Mouse (Mus musculus) spleen, adult 12 weeks (tissue): ENCODE measurements around the gene Btrc.
"Not testable (repeated sequence)": the region's sequence is repeated elsewhere in the genome, so short reads cannot be mapped to it uniquely, and the experiment has no call there.

Experiments used
- DNase-seq: peaks from one replicate; pipeline ENCODE4 v3.0.0; 2022; ENCODE audit warnings: low spot score

Btrc gene

DNA sequence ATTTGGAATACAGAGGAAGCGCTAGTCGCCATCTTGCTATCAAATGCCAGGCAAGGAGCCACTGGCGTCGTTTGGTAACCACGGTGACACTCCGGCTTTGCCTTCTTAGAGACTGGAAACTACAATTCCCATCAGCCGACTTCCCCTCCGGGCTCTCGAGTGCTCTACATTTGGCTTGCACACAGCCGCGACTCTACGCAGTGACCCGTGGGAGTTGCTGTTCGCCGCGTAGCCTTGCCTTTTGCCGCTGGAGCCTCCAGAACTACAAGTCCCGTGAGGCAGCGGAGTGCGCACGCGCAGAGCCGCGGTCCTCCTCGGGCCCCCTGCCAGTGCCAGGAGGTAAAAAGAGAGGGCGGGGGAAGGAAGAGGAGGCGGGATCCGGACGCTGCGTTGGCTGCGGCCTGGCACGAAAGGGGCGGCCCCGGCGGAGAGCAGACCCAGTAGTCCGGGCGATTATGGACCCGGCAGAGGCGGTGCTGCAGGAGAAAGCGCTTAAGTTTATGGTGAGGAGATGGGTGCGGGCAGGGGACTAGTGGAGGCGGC is at the start of gene Btrc:
TSS of gene Btrc (plus strand) at position 351 of the 543 bp plus-strand sequence.
- DNase-seq = peak; percentile 99

DNA sequence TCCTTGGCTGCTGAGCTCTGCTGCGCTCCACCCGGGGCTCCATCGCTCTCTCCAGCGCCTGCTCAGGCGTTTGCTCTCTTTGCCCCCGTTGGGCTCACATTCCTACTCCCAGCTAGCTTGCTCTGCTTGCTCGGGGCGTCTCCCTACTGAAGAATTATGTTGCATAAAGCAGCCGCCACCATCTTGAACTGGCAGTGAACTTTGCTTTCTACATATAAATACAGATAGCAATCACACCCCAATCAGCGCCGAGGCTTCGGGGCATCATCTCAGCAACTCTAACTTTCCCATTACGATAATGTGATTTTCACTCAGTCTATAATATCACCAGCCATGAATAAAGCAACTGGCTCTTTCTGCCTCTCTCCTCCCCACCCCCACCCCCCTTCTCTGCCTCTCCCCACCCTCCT is 46.1 kb upstream of the Btrc start:
- DNase-seq = no peak

DNA sequence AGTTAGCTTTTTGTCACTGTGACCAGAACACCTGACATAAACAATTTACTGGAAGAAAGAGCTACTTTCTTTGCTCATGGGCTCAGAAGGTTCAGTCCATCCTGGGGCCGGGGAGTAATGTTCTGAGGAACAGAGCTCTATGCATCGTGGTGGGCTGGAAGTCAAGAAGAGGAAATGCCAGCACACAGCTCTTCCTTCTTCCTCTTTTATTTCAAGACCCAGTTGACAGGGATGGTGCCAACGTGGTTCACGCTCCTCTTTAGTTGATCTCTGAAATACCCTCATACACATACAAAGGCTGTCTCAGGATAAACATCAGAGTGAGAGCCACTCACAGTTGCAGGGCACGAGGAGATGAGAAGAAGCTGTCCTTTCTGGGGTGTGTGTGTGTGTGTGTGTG is 42.5 kb upstream of the Btrc start:
- DNase-seq = no peak

DNA sequence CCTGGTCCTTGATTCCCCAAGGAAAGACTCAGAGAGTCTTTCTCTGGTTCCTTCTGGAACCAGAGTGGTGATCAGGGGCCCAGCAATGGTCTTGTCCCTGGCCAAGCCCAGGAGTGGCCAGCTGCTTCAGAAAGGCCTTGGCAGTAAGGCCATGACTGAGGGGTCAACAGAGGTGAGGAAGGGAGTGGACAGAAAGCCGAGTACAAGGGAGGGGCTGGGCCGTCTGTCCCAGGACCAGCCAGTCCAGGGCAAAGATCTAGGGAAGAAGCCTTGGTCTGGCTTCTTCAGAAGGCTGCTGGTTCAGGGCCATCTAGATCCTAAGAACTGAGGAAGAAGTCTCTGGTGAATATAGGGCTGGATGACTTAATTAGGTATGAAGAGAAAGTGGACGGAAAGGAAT is 34.5 kb upstream of the Btrc start:
- DNase-seq = no peak

DNA sequence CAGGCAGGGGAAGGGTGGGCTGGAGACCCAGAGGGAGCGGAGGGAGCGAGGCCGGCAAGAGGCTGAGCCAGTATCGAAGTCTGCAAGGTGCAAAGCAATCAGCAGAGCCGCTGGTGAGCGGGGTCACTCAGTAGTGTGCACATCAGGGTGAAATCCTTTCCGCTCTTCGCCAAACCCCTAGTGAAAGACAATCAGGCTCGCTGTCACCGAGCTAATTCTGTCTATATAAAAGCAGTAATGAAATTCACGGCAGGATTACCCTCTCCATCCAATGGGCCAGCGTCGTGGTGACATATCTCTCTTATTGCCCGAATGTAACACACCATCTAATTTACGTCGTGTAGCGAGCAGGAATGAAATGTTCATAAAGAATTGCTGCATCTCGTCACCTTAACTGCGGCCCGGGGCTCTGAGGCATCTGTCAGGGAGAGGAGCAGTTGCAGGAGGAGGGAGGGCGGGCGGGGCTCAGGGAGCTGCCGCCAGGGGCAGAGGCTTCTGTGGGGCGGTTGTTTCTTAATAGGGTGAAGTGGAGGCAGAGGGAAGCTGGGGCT is 33.7 kb upstream of the Btrc start:
- DNase-seq = no peak

DNA sequence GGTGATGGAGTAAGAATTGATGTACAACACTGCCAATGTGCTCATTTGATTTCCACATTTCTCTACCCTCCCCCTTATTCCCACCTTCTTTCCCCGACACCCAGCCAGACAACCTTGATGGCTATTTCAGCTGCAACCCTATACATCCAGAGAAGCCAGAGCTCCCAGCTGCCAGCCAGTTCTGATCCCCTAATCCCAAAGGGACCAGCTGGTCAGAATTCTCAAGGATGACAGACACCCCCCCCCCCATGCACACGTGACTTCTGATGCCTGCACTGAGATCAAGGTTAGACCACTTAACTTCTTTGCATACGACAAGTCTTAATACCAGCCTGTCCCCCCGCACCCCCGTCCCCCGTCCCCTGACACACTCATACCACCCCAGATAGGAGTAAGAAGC is 26.8 kb upstream of the Btrc start:
- no peak for DNase-seq

DNA sequence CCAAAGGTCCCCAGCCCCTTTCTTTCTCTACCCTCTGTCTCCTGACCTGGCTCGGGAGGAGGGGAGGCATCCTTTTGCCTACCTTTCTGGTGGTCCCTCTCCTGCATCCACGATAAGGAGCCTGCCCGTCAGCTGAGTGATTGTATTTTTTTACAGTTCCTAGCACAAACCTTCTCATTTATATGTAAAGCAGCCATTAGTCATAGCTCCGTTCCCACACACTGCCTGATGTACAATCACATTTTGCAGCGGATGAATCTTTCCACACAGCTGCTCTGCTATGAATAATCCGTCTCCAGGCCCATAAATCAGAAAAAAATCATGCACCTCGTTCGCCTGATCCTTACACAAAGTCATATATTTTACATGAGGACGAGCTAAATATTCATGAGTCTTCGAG is 25.4 kb upstream of the Btrc start:
- DNase-seq = no peak

DNA sequence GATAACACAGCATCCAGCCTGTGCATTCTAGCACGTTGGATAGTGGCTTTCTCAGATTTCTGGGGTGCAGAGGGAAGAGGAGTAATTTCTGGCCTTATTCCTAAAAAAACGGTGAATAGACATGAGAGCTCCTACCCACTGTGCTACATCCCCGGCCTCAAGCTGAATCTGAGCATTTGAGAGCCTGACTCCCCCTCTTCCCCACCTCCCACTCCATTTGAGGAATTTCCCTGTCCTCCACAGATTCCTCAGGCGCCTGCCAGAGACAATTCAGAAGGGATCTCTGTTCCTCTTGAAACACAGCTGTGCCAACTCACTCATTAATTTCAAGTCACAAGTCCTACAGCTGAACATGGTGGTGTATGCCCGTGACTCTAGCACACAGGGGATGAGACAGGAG is 19.6 kb upstream of the Btrc start:
- DNase-seq = no peak

DNA sequence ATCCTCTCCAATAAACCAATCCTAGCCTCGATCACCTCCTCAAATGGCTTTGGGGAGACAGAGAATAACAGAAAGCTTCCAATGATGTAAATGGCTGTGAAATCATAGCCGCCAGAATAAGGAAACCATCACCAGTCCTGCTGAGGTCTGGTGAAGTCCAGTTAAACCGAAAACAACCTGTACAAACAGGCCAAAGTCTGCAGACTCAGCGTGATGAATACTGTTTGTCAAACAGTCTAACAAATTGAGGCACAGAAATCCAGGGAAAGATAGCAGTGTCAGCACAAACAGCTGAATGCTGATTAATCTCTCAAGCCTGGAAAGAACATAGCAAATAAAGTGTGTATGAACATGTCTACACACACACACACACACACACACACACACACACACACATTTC is 15.3 kb upstream of the Btrc start:
- no peak for DNase-seq

DNA sequence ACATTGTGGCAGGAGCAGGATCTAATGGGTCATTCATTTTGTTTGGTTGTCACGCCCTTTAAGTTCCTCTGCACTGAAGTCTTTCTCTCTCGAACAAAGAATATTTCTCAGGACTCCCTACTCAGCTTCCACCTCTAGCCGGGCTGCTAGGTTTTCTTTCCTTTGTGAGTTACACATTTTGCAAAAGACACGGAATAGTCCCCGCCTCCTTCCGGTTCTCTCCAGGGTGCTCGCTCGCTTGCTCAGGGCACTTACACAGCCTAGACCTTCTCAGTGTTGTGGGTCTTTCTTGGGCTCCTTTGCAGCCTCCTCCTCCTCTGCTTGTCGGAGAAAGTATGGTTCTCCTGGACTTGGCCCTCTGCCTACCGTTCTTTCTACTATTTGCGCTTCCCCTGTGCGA is 13.1 kb upstream of the Btrc start:
- no peak for DNase-seq

DNA sequence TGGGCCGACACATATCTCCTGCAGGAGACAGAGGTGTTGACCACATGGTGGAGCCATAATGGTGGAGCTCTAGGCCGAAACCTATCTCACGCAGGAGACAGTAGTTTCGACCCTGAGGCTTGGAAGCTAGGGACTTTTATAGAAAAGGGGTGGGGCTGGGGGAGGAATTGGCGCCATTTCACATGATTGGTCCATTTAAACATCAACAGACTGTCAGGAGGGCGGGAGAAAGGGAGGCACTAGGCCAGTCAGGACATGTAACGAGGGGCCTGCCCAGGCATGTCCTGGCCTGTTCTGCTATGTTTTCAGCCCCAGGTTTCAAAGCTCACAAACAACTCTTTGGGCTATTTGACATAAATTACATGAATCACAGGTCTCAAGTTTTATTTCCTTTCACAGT is 10.8 kb upstream of the Btrc start:
- not testable (repeated sequence) for DNase-seq

DNA sequence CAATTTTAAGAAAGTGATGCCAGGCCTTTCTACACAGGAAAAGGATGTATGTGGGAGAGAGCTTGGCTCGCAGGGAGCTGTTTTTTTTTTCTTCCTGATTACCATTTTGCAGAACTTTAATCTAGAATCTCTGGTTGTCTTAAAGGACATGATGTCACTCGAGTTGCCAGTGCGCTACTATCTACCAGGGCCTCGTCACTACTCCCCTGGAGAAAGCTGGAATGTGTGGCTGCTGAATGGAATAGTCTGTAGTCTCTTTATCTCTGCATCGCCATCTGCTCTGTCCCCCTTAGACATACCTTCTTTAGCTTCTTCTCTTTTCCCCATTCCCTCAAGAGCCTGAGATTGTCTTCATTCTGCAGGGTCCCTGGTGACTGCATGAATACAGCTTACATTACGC is 7.9 kb upstream of the Btrc start:
- no peak for DNase-seq

DNA sequence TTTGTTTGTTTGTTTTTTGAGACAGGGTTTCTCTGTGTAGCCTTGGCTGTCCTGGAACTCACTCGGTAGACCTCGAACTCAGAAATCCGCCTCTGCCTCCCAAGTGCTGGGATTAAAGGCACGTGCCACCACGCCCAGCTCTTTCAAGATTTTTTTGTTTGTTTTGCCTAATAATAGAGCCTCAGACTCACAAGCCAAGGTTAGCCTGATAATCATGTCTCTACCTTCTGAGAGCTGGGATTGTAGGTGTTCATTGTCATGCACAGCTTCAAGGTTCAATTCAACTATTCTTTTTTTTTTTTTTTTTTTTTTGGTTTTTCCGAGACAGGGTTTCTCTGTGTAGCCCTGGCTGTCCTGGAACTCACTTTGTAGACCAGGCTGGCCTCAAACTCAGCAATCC is 6.7 kb upstream of the Btrc start:
- not testable (repeated sequence) for DNase-seq

DNA sequence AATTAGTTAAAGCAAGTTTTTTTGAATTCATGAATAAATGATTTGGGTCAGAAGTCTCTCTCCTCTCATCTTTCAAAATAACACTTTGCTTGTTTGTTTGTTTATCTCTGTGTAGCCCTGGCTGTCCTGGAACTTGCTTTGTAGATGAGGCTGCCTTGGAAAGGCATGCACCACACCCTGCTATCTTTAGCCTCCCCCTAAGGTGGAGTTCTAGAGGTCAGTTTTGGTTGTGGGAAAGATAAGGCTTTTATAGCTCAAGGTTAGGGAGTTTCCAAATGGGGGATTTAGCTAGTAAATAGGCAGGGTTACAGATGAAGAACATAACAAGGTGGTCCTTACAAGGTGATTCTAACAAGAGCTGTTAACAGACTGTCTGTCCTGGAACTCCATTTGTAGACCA is 3.0 kb upstream of the Btrc start:
- DNase-seq = no peak

DNA sequence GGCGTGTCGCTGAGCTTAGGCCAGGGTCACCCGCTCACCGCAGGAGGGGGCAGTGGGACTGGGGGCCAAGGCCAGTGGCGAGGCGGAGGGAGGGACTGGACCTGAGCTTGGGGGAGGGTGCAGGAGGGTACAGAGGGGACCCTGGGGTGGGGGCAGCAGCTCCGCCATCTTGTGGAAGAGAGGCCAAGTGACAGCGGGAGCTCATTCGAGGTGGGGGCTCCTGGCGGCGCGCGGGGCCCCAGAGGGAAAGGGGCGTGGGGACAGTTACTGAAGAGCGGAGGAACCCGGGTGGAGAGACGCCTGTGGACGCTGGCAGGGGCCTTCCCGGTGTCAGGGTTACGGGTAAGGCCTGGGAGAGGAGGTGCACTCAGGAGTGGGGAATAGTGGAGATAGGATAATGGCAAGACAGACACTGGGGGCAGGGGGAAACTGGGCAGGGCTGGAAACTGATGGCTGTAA is 428 bp downstream of the Btrc start:
- DNase-seq = peak; percentile 1

DNA sequence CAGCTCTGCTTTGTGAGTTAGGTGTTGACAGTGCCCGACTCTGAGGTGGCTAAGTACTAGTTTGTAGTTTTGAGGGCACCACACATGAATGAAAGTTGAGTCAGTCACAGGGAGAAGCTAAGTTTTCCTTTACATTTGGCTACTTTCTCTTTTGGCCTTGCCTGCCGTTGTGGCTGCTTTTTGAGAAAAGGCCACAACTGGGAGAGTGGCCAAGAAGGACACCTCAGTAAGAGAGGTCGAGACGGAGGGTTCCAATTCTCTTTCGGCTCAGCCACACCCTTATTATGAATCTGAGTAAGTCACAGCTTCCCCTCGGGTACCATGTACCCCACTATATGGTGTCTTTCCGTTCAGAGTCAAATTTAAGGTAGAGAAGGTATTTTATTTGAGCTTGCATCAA is 3.1 kb downstream of the Btrc start:
- DNase-seq = no peak

DNA sequence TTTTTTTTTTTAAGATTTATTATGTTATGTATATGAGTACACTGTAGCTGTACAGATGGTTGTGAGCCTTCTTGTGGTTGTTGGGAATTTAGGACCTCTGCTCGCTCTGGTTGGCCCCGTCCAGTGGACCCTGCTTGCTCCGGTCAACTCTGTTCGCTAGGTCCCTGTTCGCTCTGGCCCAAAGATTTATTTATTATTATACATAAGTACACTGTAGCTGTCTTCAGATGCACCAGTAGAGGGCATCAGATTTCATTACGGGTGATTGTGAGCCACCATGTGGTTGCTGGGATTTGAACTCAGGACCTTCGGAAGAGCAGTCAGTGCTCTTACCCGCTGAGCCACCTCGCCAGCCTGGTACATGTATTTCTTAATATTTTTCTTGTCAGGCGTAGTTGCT is 21.3 kb downstream of the Btrc start:
- DNase-seq = not testable (repeated sequence)

DNA sequence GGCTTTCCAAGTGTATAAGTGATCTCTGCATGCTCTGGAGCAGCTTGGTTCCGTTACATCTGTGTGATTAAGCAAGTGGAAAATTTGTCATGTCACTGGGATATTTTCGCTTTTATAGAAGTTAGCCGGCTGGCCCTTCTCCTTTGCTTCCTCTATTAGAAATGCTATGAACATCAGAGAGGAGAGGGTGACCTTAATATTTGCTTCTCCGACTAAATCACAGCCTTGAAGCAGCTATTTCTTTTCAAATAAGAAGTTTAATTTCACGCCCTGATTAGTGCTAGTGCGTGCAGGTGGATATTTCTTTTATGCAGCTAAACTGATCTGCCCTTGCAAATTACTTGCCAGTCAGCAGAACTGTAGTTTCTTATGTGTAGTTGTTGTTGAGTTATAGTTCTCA is 25.0 kb downstream of the Btrc start:
- DNase-seq = no peak

DNA sequence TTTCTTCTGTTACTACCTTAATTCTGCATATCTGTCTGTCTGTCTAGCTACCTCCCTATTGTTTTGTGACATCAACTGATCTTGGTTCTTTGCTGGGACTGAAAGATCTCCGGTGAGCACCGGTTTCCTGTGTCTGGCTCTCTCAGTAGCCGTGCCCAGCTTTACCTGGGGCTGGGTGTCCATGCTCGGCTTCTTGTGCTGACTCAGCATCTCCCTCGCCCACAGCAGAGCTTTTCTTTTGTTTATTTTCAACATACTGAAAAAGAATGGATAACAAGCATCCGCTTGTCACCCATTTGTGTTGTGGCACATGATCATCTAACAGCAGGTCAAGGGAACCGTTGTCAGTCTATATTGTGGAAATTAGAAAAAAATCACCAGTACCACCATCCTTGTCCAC is 30.5 kb downstream of the Btrc start:
- DNase-seq = no peak

DNA sequence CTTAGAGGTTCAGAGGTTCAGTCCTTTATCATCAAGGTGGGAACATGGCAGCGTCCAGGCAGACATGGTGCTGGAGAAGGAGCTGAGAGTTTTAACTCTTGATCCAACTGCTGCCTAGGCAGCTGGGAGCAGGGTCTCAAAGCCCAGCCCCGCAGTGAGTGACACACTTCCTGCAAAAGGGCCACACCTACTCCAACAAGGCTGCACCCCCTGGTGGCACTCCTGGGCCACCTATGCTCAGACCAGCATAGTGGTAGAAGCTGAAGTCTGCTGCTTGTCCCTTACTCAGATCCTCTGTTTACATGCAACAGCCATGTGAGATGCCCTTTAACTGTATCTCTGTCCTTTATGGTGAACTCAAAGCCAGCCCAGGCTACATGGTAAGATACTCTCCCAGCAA is 47.5 kb downstream of the Btrc start:
- no peak for DNase-seq

DNA sequence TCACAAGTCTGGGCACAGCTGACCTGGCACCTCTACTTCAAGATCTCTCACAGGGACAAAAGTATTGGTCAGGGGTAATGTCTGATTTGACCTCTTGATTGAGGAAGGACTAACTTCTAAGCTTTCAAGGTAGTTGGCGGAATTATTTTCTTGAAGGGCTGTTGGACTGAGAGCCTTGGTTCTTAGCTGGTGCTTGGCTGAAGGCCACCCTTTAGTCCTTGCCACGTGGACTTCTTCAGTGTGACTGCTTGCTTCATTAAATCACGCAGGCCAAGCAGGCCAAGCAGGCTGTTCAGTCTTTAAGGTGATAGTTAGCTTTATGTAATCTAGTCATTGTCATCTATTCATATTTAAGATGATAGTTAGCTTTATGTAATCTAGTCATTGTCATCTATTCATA is 49.2 kb downstream of the Btrc start:
- no peak for DNase-seq

DNA sequence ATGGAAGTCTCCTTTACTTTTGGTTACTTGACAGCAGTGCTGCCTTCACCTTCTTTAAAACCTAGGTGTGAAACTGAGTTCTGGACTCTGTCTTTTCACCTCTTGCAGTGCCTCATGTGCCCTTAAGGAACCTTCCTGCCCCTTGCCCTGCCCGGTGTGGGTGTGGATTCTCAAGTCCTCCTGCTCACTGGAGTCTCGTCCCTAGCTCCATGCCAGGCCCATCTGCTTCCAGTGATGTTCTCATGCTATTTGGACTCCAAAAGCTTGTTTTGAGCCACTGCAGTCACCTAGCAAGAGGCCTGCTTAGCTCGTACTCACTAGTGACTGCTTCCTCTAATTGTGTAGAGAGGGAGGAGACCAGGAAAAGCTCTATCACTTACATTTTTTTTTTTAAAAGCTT is 50.4 kb downstream of the Btrc start:
- DNase-seq = no peak

DNA sequence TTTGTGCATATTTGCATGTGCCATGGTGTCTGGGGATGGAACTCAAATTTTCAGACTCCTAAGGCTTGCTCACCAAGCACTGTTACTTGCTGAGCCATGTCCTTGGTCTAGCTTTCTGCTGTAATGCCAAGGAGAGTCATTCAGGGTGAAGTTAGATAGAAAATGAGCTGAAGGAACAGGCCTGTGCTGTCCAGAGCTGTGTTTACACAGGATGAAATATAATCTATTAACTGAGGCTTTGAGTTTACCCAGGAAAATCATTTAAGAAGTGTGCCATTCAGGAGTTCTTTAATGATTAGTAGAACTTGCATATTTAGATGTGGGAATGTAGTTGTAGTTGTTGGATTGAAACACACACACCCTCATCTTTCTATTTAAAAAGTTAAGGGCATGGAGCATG is 54.1 kb downstream of the Btrc start:
- no peak for DNase-seq

DNA sequence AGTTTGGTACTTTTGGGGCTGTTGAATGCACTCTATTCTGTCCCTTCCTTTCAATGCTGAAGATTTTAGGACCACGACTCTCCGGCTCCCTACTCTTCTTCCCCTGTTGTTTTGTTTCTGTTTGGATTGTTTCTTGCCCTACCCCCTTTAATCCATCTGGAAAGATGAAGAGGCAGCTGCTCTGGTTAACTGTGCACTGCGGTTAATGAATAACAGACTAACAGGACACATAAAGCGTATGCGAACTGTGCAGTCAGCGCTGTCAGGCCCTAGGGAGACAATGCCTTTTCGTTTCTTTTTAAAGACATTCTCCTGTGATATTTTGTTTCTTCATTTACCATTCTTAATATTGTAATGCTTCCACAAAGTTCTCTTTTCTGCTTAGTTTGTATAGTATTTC is 58.7 kb downstream of the Btrc start:
- DNase-seq = no peak

DNA sequence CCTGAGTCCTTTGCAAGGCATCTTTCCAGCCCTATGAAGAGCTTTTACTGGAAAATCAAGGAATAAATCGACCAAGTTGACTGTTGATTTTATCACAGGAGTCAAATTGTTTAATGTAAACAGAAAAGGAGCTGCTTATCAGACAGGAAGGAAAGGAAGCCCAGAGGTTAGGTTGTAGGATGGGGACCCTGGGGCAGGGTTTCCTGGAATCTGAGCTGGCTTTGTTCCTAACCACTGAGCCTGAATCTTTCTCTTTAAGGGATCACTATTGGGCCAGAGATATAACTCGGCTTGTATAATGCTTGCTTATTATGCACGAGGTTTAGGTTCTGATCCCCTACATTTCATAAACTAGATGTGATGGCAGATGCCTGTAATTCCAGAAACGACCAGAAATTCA is 64.6 kb downstream of the Btrc start:
- DNase-seq = no peak
